Mouse (Mus musculus): ENCODE data around the gene Slc7a7.

GRCm38 (mm10) chr14:54443712-54444618 lies 26.4 kb upstream of the Slc7a7 start:
- TF ChIP-seq POLR2A (IDR thresholded peaks at IDR 0.05; ENCODE audit: control insufficient read depth, low read depth, low read length) (no peak), CTCF (IDR thresholded peaks at IDR 0.05; ENCODE audit: control insufficient read depth, insufficient read depth, insufficient replicate concordance, low read depth, low read length) (no peak)

Measured in testis, adult 2 months (tissue).